Comparison of ENCODE assay signal across 9 mouse cellular contexts in genomic region chr8:94711160-94711718, GRCm38 (mm10). TPM values are rescaled to one million over a fixed set of nuclear protein-coding genes. Genes with fewer than 3 reads are reported as not detected.
DNase-seq lines count a peak whose midpoint lies in the region; ATAC-seq and TF ChIP-seq lines count a peak whose summit lies in the region.
"Had no signal": no experiment of that assay in that cellular context is flagged by ENCODE, and none has a peak within 500 bp of the region (broad histone marks: within the 10 kb centered on the region; RNA-seq: fewer than 3 reads in every experiment).

No protein-coding gene starts in this region.

- 52% methylated on average over 5 of the region's 5 CpGs for WGBS in intestine, embryonic 14.5 days
- 47% methylated on average over 5 of the region's 5 CpGs for WGBS in intestine, embryonic 15.5 days
- WGBS in midbrain, embryonic 11.5 days, result 71% methylated on average over 5 of the region's 5 CpGs

- H3K36me3 ChIP-seq in intestine, embryonic 14.5 days (ENCODE audit: control insufficient read depth, insufficient read depth, low read length), result no peaks in the 10 kb centered on the region
- H3K36me3 ChIP-seq in intestine, embryonic 15.5 days, result no peaks in the 10 kb centered on the region
- no peaks in the 10 kb centered on the region for H3K36me3 ChIP-seq in CH12.LX (replicated peaks in 1 of 2; ENCODE audit: control insufficient read depth in 1 of 2, insufficient read depth in 1 of 2, low read length in 1 of 2)
- H3K36me3 ChIP-seq in midbrain, embryonic 11.5 days (ENCODE audit: control insufficient read depth, insufficient read depth, low read length), result no peaks in the 10 kb centered on the region

- H3K79me2 ChIP-seq in CH12.LX (replicated peaks; ENCODE audit: control insufficient read depth, extremely low read depth, insufficient read depth, poor library complexity, severe bottlenecking), result no peaks in the 10 kb centered on the region

- no peak for TF ChIP-seq EP300 in CH12.LX (IDR thresholded peaks at IDR 0.05; ENCODE audit: low read length)

- H3K4me1 ChIP-seq in intestine, embryonic 14.5 days (replicated peaks; ENCODE audit: control insufficient read depth, insufficient read depth, low read length), result no peaks in the 10 kb centered on the region
- H3K4me1 ChIP-seq in intestine, embryonic 15.5 days (replicated peaks), result no peaks in the 10 kb centered on the region
- H3K4me1 ChIP-seq in CH12.LX (ENCODE audit: control insufficient read depth in 1 of 2, insufficient read depth in 2 of 2), result peaks cover 44 to 77% of the 10 kb centered on the region in 2 experiments
- no peaks in the 10 kb centered on the region for H3K4me1 ChIP-seq in midbrain, embryonic 11.5 days (ENCODE audit: control insufficient read depth, insufficient read depth, low read length)

- H3K4me2 ChIP-seq in intestine, embryonic 14.5 days (ENCODE audit: low read length), result no peak overlapping the region
- no peak overlapping the region for H3K4me2 ChIP-seq in intestine, embryonic 15.5 days (replicated peaks)
- H3K4me2 ChIP-seq in CH12.LX (ENCODE audit: insufficient read depth, low read depth, poor library complexity, severe bottlenecking), result peak overlapping the region; percentile 37
- H3K4me2 ChIP-seq in midbrain, embryonic 11.5 days, result no peak overlapping the region

- H3K9ac ChIP-seq in intestine, embryonic 14.5 days (ENCODE audit: low read length), result no peak overlapping the region
- no peak overlapping the region for H3K9ac ChIP-seq in intestine, embryonic 15.5 days
- 0 out of 2 replicates have a peak overlapping the region, but pooled peaks have one; percentile 9 for H3K9ac ChIP-seq in CH12.LX (ENCODE audit: insufficient read depth, low read depth)
- no peak overlapping the region for H3K9ac ChIP-seq in midbrain, embryonic 11.5 days (ENCODE audit: low read length)

- no peak for ATAC-seq in intestine, embryonic 14.5 days (replicated peaks; ENCODE audit: low FRiP score, low TSS enrichment, low read depth)
- no peak for ATAC-seq in intestine, embryonic 15.5 days
- peak; percentile 83 for ATAC-seq in common myeloid progenitor, adult 5-6 weeks (replicated peaks; ENCODE audit: low read depth, poor library complexity, severe bottlenecking)
- no peak for ATAC-seq in midbrain, embryonic 11.5 days (ENCODE audit: low FRiP score)

- no peak for TF ChIP-seq POLR2A in CH12.LX (IDR thresholded peaks at IDR 0.05; ENCODE audit: low read depth, low read length)

- TF ChIP-seq RAD21 in CH12.LX (IDR thresholded peaks at IDR 0.05; ENCODE audit: low read depth, low read length), result no peak

- dilution Hi-C loops in CH12.LX (cut with MboI; ENCODE audit: extremely low pct_ligation_motif_present, extremely low pct_unique_long_range_greater_than_20kb, low sequenced_read_pairs), result no loop called here

- no peaks in the 10 kb centered on the region for H3K27me3 ChIP-seq in intestine, embryonic 14.5 days (replicated peaks; ENCODE audit: control insufficient read depth, insufficient read depth, low read length)
- no peaks in the 10 kb centered on the region for H3K27me3 ChIP-seq in intestine, embryonic 15.5 days (replicated peaks)
- H3K27me3 ChIP-seq in CH12.LX (replicated peaks), result no peaks in the 10 kb centered on the region
- H3K27me3 ChIP-seq in midbrain, embryonic 11.5 days (ENCODE audit: control insufficient read depth, insufficient read depth, low read length), result no peaks in the 10 kb centered on the region

- H3K4me3 ChIP-seq in intestine, embryonic 14.5 days (ENCODE audit: low read depth, low read length), result no peak overlapping the region
- H3K4me3 ChIP-seq in intestine, embryonic 15.5 days (replicated peaks), result no peak overlapping the region
- H3K4me3 ChIP-seq in CH12.LX (replicated peaks in 1 of 3; ENCODE audit: low read depth in 2 of 3, low read length in 2 of 3, poor library complexity in 1 of 3), result no peak overlapping the region
- no peak overlapping the region for H3K4me3 ChIP-seq in midbrain, embryonic 11.5 days (ENCODE audit: low read depth, low read length)

- 0 out of 2 replicates have a peak overlapping the region, but pooled peaks have one; percentile 5 for H3K27ac ChIP-seq in intestine, embryonic 14.5 days (ENCODE audit: low read depth)
- no peak overlapping the region for H3K27ac ChIP-seq in intestine, embryonic 15.5 days
- peak overlapping the region; percentile 68; the same call in 1 of the 2 replicates for H3K27ac ChIP-seq in CH12.LX (ENCODE audit: insufficient read depth, low read depth)
- no peak overlapping the region for H3K27ac ChIP-seq in midbrain, embryonic 11.5 days (ENCODE audit: low read depth, low read length)

- in situ Hi-C loops in CH12.LX (cut with MboI; ENCODE audit: low pct_ligation_motif_present, low pct_unique_long_range_greater_than_20kb, low sequenced_read_pairs), result no loop called here

- DNase-seq in intestine, embryonic 14.5 days (ENCODE audit: low spot score), result no peak
- no peak for DNase-seq in CH12.LX (ENCODE audit: extremely low read depth)
- DNase-seq in kidney, postnatal 36 days, result peak; percentile 35 to 56
- DNase-seq in thymus, postnatal 14 days, result no peak
- no peak for DNase-seq in retina, embryonic 14.5 days (ENCODE audit: low spot score)
- DNase-seq in midbrain, embryonic 11.5 days (ENCODE audit: low spot score, missing footprints), result no peak

- no peaks in the 10 kb centered on the region for H3K9me3 ChIP-seq in intestine, embryonic 14.5 days (ENCODE audit: control insufficient read depth, low read length)
- no peaks in the 10 kb centered on the region for H3K9me3 ChIP-seq in intestine, embryonic 15.5 days
- no peaks in the 10 kb centered on the region for H3K9me3 ChIP-seq in CH12.LX (replicated peaks; ENCODE audit: low read length)
- H3K9me3 ChIP-seq in midbrain, embryonic 11.5 days (ENCODE audit: control insufficient read depth, low read length), result no peaks in the 10 kb centered on the region

- no peak for TF ChIP-seq CTCF in CH12.LX (conservative IDR thresholded peaks at IDR 0.05 in 1 of 2, IDR thresholded peaks at IDR 0.05 in 1 of 2; ENCODE audit: low read depth in 2 of 2, low read length in 2 of 2)

TF ChIP-seq in CH12.LX, 34 proteins besides CTCF, POLR2A, EP300 and RAD21:
- no peak for TF ChIP-seq ZKSCAN1 (IDR thresholded peaks at IDR 0.05; ENCODE audit: borderline replicate concordance, low read depth, low read length)
- no peak for TF ChIP-seq JUND (conservative IDR thresholded peaks at IDR 0.05; ENCODE audit: low read depth, low read length)
- TF ChIP-seq ETS1 (conservative IDR thresholded peaks at IDR 0.05; ENCODE audit: low read depth, low read length), result no peak
- no peak for TF ChIP-seq ELF1 (IDR thresholded peaks at IDR 0.05; ENCODE audit: low read depth, low read length)
- TF ChIP-seq USF1 (IDR thresholded peaks at IDR 0.05; ENCODE audit: low read depth, low read length), result no peak
- no peak for TF ChIP-seq MAX (IDR thresholded peaks at IDR 0.05; ENCODE audit: low read length)
- no peak for TF ChIP-seq MAFK (IDR thresholded peaks at IDR 0.05; ENCODE audit: insufficient replicate concordance, low read length)
- TF ChIP-seq BHLHE40 (IDR thresholded peaks at IDR 0.05; ENCODE audit: low read depth, low read length), result no peak
- TF ChIP-seq TBP (conservative IDR thresholded peaks at IDR 0.05; ENCODE audit: low read depth, low read length), result no peak
- no peak for TF ChIP-seq POLR2AphosphoS2 (IDR thresholded peaks at IDR 0.05; ENCODE audit: low read depth, low read length)
- no peak for TF ChIP-seq NELFE (IDR thresholded peaks at IDR 0.05; ENCODE audit: low read depth, low read length)
- no peak for TF ChIP-seq USF2 (conservative IDR thresholded peaks at IDR 0.05; ENCODE audit: low read depth, low read length)
- TF ChIP-seq KAT2A (IDR thresholded peaks at IDR 0.05; ENCODE audit: insufficient replicate concordance, low read length), result no peak
- no peak for TF ChIP-seq HCFC1 (IDR thresholded peaks at IDR 0.05; ENCODE audit: low read depth, low read length)
- no peak for TF ChIP-seq UBTF (IDR thresholded peaks at IDR 0.05; ENCODE audit: low read depth, low read length)
- TF ChIP-seq CHD1 (IDR thresholded peaks at IDR 0.05; ENCODE audit: low read depth, low read length), result no peak

RNA-seq across cellular contexts. Expression of gene Pllp, which starts 15.2 kb away (rescaled TPM):
- 41.0 and 45.1 TPM in 2 replicates for polyA plus RNA-seq in intestine, embryonic 14.5 days (2014; fragmentation: Nextera tagmentation; extraction: Ambion mirVana)
- 42.1 and 47.0 TPM in 2 replicates for polyA plus RNA-seq in intestine, embryonic 15.5 days (2015; fragmentation: Nextera tagmentation; extraction: Ambion mirVana)
- total RNA-seq in CH12.LX (2012; rRNA removed), result 25.9 and 29.5 TPM in 2 replicates
- 5.1 and 5.3 TPM in 2 replicates for total RNA-seq in CH12.LX (2014; rRNA removed)
- 3.7 and 6.1 TPM in 2 replicates for polyA plus RNA-seq in CH12.LX (2012; ENCODE audit: insufficient read length, low read depth)
- total RNA-seq in common myeloid progenitor, adult 5-6 weeks (2017), result not detected in 2 replicates
- polyA plus RNA-seq in midbrain, embryonic 11.5 days (2014; fragmentation: Nextera tagmentation; extraction: Ambion mirVana), result 0.66 TPM in 1 of 2 replicates, not detected in the other

RNA-seq across cellular contexts. Expression of gene Ccl22, which starts 34.2 kb away (rescaled TPM):
- polyA plus RNA-seq in intestine, embryonic 14.5 days (2014; fragmentation: Nextera tagmentation; extraction: Ambion mirVana), result not detected in 2 replicates
- not detected in 2 replicates for polyA plus RNA-seq in intestine, embryonic 15.5 days (2015; fragmentation: Nextera tagmentation; extraction: Ambion mirVana)
- total RNA-seq in CH12.LX (2012; rRNA removed) (1,648 and 3,114 TPM in 2 replicates), CH12.LX (2014; rRNA removed) (1,111 and 1,396 TPM in 2 replicates)
- 4,019 and 4,546 TPM in 2 replicates for polyA plus RNA-seq in CH12.LX (2012; ENCODE audit: insufficient read length, low read depth)
- total RNA-seq in common myeloid progenitor, adult 5-6 weeks (2017), result not detected in 2 replicates
- polyA plus RNA-seq in midbrain, embryonic 11.5 days (2014; fragmentation: Nextera tagmentation; extraction: Ambion mirVana), result not detected in 2 replicates
- polyA plus RNA-seq: limb, embryonic 11.5 days had no signal

RNA-seq across cellular contexts. Expression of gene Arl2bp, which starts 44.8 kb away (rescaled TPM):
- 53.5 and 61.0 TPM in 2 replicates for polyA plus RNA-seq in intestine, embryonic 14.5 days (2014; fragmentation: Nextera tagmentation; extraction: Ambion mirVana)
- polyA plus RNA-seq in intestine, embryonic 15.5 days (2015; fragmentation: Nextera tagmentation; extraction: Ambion mirVana), result 118 and 123 TPM in 2 replicates
- total RNA-seq in CH12.LX (2012; rRNA removed) (24.8 and 29.4 TPM in 2 replicates), CH12.LX (2014; rRNA removed) (71.2 and 85.1 TPM in 2 replicates)
- 107 and 114 TPM in 2 replicates for polyA plus RNA-seq in CH12.LX (2012; ENCODE audit: insufficient read length, low read depth)
- total RNA-seq in common myeloid progenitor, adult 5-6 weeks (2017), result 126 and 144 TPM in 2 replicates
- 94.6 and 108 TPM in 2 replicates for polyA plus RNA-seq in midbrain, embryonic 11.5 days (2014; fragmentation: Nextera tagmentation; extraction: Ambion mirVana)

Comparison
In these comparisons a context has a peak if more than half of its experiments do, and no peak if none do; other contexts are left out.
1. H3K27ac ChIP-seq: peak in intestine, embryonic 14.5 days (single experiment) and CH12.LX (single experiment); none in intestine, embryonic 15.5 days (single experiment) and midbrain, embryonic 11.5 days (single experiment).
2. DNase-seq: peak in kidney, postnatal 36 days (2 of 2); none in intestine, embryonic 14.5 days (single experiment), CH12.LX (single experiment), thymus, postnatal 14 days (single experiment), retina, embryonic 14.5 days (single experiment) and midbrain, embryonic 11.5 days (single experiment).
3. RNA of gene Ccl22, which starts 34.2 kb away (polyA plus RNA-seq): 4,019 to 4,546 TPM in CH12.LX; not detected in intestine, embryonic 14.5 days, not detected in intestine, embryonic 15.5 days and not detected in midbrain, embryonic 11.5 days; every median in the first group is over 1,000 times any median in the second.